Mouse (Mus musculus): ENCODE measurements at regions not wholly inside any gene's neighbourhood (a gene's known extent, or its start where the extent isn't known, plus 50 kb on each side); places are given as distances from the start of the nearest gene placed in this dataset.
"Not testable (repeated sequence)": the region's sequence is repeated elsewhere in the genome, so short reads cannot be mapped to it uniquely, and the experiment has no call there.

GRCm38 (mm10) chr4:10351876-10352627 lies 522.2 kb upstream of the 2610301B20Rik start:
- no peak for DNase-seq

- DNase-seq: no peak
These were observed 516.7 kb upstream of the 2610301B20Rik start for GRCm38 (mm10) chr4:10357572-10357971.

DNA sequence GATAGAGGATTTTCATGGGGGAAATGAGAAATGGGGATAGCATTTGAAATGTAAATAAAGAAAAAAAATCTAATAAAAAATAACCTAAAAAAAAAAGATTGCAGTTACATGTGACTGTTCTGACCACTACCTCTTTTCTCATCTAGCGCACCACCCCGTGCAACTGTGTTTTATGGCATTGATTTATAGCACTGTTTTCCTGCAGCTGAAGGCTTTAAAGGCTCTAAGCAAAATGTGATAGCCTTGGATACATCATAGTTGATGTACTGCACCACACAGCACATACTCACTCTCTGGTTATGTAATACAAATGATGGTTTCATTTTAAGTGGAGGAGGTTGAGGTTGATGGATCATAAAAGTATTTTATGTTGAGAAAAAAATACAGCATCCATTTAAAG lies 484.5 kb upstream of the 2610301B20Rik start:
- DNase-seq: no peak

GRCm38 (mm10) chr4:10397249-10397648 lies 477.0 kb upstream of the 2610301B20Rik start:
- DNase-seq: no peak

DNA sequence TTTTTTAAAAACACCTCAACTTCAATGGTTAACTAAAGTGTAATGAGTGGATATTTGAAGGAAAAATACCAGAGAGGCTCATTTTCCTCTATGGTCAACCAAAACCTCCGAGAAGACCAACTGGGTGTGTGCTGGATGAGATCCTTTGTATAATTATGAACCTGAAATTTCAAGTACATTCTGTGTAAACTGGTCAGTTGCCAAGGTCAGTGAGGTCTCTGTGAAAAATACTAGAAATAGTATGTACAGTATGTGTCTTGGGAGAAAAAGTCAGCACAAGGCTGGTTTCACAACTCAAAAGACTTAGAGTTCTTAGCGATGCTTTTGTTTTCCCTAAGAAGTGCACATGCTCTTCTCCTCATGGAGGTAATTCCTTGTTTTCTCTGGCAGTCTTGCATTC lies 476.2 kb upstream of the 2610301B20Rik start:
- no peak for DNase-seq

DNA sequence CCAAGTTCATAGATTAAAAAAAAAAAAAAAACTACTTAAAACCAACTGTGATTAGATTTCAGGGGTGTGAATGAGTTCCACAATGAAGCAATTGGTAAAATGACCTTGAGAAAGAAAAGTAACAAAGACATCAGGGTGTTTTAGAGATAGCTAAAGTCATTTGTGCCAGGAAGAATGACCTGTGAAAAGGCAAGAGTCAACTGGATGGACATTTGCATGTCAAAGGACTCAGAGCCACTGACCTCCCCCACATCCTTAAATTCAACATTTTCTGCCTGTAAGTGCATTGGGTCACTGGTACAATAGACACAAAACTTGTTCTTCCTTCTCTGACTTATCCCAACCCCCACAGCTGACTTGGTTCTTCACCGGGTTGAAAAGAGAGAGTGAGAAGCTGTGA lies 474.6 kb upstream of the 2610301B20Rik start:
- no peak for DNase-seq

- no peak for DNase-seq
These were observed 471.4 kb upstream of the 2610301B20Rik start for GRCm38 (mm10) chr4:10402928-10403327.

DNA sequence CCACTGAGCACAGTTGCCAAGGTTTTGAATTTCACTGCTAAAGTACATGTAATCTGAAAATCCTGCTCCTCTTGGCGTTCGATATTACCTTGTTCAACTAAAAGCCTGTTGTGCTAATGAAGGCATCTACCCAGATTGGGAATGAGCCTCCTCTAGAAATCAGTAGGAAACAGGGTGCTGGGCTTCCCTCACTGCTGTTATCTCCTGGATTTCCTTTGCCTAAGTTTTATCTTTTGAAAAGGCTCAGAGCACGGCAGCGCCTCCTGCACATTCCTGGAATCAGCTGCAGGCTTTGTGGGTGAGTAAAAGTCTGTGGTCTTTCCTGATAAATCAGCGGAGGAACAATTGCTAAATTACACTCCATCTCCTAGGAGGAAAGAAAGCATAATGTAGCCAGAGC lies 469.9 kb upstream of the 2610301B20Rik start:
- no peak for DNase-seq

GRCm38 (mm10) chr4:10405102-10405501 lies 469.2 kb upstream of the 2610301B20Rik start:
- no peak for DNase-seq

GRCm38 (mm10) chr4:10414274-10414673 lies 460.0 kb upstream of the 2610301B20Rik start:
- no peak for DNase-seq

DNA sequence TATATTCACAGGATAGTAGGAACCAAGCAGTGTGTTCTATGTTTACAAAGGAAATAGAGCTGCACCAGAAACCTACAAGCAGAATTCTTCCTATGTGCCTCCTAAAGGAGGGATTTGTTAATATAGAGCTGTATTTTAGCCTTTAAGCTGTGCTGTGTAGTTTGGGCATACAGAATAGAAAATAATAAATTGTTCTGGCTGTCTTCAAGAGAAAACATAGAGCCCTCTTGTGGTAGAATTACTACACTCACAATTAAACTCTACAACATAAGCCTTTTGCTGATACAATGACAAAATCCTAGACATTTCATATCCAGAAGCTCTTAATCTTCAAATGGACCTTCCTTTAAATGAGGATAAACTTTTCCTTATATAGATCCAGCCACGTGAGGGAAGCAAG lies 452.9 kb upstream of the 2610301B20Rik start:
- no peak for DNase-seq

- DNase-seq: no peak
These were observed 439.9 kb upstream of the 2610301B20Rik start for GRCm38 (mm10) chr4:10434438-10434837.

GRCm38 (mm10) chr4:10439921-10440320 lies 434.4 kb upstream of the 2610301B20Rik start:
- not testable (repeated sequence) for DNase-seq

DNA sequence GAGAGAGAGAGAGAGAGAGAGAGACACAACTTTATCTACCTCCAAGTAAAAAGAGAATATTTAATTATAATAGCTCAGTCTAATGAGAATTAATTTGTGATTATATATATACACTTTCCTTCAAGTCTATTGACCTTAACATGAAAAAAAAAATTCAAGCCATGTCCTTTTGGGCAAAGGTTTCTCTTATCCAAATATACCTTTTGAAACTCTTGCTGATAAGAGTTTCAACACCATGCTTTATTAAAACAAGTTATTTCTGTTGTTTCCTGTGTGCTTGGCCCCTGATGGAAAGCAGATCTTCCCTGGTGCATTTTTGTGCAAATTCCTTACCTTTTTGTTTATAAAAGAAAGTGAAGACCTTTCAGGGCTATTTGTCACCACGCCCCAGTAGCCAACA lies 414.7 kb upstream of the 2610301B20Rik start:
- no peak for DNase-seq

- DNase-seq: no peak
These were observed 393.4 kb upstream of the 2610301B20Rik start for GRCm38 (mm10) chr4:10480936-10481335.

DNA sequence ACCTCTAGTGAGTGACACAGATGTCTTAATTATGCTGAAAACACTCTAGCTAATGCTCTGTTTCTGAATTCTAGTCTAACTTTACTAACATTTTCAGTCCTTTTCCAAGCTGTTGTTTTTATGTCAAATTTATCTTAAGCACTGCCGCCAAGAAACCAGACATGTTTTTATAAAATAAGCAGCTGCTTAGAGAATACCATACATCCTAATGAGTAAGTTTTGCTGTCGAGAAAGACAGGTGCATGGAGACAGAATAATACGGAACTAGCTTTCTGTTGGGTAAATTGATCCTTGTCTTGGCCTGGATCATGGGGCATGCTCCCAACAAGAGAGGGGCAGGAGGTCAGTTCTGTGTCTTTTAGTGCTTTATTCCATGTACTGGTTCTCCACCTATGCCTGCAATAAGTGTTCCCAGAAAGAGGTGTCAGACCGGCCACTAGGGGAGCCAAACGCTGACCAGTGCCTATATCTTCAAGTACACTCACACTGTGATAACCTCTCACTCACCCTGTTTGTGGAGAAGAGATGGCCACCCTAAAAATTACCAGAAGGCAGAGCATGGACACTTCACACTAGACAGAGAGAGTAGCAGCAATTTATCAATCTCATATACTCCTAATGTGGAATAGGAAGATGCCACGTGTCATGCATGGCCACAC lies 366.0 kb upstream of the 2610301B20Rik start:
- peak; percentile 5 for DNase-seq

DNA sequence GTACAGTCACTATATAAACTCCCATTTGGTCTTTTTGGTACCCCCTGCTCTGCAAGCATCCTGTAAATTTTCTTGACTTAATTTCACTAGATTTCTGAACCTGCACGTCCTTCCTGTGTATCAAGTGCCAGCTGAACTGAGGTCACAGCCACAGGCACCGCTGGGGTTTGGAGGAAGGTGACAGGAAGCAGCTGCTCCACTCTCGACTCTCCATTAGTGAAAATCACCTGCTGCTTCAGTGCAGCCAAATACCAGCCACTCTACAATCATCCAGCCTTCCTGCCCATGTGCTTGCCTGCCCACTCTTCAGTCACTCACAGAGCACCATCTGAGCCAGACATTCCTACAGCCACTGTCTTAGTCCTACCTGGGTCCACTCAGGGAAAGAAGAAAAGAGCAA lies 364.3 kb upstream of the 2610301B20Rik start:
- DNase-seq: no peak

DNA sequence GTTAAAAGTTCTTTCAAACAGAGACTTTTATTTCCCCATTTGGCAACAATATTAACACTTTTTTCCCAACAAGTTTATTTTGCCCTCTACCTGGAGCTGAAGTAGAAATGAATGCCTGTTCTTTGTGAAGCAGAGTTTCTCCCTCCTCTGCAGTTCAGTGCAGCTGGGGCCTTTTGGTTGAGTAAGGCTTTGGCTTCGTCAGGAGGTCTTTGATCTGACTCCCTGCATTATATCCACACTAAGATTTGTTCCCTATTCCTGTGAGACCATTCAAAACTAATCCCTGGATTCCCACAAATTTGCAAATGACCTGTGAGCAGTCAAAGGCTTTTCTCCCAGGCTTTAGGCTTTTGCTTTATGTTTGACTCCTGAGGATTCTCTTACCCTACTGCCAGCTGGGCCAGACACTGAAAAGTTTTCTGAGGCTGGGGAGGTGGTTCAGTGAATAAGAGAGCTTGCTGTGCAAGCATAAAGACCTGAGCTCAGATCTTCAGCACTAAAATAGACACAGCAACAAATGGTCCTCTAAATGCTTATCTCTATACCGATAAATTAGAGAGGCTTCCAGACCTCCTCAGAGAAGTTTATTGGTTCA lies 323.5 kb upstream of the 2610301B20Rik start:
- DNase-seq: no peak

GRCm38 (mm10) chr4:10553724-10554123 lies 320.6 kb upstream of the 2610301B20Rik start:
- DNase-seq: no peak

DNA sequence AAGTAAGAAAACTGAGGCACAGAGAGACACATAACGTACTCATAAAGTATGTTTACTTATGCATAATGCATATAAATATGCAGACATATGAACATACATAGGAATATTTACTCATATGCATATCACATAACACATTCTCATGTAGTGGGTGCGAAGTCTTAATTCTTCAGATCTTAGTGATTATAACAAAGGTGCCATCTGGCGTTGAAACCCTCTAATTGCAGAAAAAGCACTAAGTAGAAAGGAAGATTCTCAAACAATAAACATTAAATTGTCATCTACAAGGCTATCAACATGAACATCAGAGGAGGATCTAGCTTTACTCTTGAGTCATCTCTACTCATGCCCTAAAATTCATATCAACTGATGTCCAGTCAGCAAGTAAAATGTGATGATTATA lies 314.2 kb upstream of the 2610301B20Rik start:
- no peak for DNase-seq

DNA sequence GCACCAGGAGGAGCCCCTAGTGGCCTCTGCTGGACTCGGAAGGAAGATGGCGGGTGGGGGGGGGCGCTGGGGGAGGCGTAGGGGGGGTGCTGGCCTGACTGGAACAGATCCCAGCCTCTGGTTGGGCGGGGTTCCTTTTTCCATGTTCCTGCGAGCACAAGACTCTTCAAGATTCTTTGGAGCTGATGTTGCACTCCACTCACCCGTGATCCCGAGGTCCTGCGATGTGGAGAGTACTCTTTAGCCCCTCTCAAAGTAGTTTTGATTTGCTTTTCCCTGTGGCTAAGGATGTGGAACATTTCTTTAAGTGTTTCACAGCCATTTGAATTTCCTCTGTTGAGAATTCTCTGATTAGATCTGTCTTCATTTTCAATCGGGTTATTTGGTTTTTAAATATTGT lies 269.8 kb upstream of the 2610301B20Rik start:
- DNase-seq: no peak

DNA sequence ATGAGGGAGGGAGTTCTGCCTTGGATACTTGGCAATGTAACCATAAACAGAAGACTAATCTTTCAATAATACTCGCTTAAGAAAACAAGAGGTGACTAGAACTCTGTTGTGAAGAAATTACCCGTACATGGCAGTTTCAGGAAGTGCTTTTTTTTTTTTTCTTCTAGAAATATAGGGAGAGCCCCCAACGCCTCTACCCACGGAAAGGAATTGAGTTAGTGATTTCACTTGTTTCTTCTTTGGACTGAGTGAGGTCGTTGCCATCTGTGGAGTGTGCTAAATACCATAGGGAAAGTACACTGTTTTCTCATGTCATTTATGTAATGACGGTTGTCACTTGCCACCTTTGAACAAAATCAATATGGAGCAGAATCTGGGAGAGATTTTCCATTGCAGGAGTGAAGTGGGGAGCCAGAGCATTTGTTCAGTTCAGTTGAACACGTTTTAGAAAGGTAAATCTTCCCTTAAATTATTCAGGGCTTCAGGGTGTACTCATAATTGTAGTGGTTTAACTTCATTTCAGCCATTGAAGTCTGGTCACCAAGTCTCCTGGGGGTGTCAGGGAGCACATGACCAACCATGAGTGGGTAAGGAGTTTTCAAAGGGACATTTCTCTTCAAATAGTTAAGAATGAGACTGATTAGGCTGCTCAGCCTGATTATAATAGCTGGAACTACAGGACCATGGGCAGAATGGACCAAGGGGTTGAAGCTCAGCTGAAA lies 266.3 kb upstream of the 2610301B20Rik start:
- no peak for DNase-seq

- DNase-seq: no peak
These were observed 263.5 kb upstream of the 2610301B20Rik start for GRCm38 (mm10) chr4:10610784-10611183.
